Mouse (Mus musculus) heart, embryonic 14.5 days (tissue): Measurements from ENCODE around the gene Hdac11. TPM values are rescaled to one million over a fixed set of nuclear protein-coding genes. Genes with fewer than 3 reads are reported as not detected.

ENCODE experiments used
- ATAC-seq: fragments of 200-750 bp; cut with Nextera tagmentation; 2 replicates; pipeline ENCODE4 v1.8.0; 2017; ENCODE audit warnings: low read depth, moderate TSS enrichment; ENCODE audit not compliant: insufficient number of reproducible peaks, insufficient read depth, low FRiP score
- H3K27ac ChIP-seq, 2 experiments: fragments of 200-500 bp in 1 of 2; fragments of 300-500 bp in 1 of 2; sonication (generic) in 1 of 2; replicated peaks in 1 of 2; 2 replicates each; pipeline ENCODE4 v1.5.1; 2012 to 2014; ENCODE audit warnings: low read depth in 2 of 2, low read length in 2 of 2, control low read depth in 1 of 2, mild to moderate bottlenecking in 1 of 2, mixed read lengths in 1 of 2; ENCODE audit not compliant: control insufficient read depth in 1 of 2, insufficient read depth in 1 of 2
- H3K27me3 ChIP-seq: fragments of 300-500 bp; sonication (generic); 2 replicates; pipeline ENCODE4 v1.6.1; 2014; ENCODE audit warnings: mild to moderate bottlenecking, low read length, control low read depth; ENCODE audit not compliant: control insufficient read depth, insufficient read depth
- H3K36me3 ChIP-seq: fragments of 300-500 bp; sonication (generic); 2 replicates; pipeline ENCODE4 v1.6.1; 2014; ENCODE audit warnings: mild to moderate bottlenecking, control low read depth, low read length, mixed read lengths; ENCODE audit not compliant: control insufficient read depth, insufficient read depth
- H3K4me1 ChIP-seq, 2 experiments: fragments of 200-500 bp in 1 of 2; fragments of 300-500 bp in 1 of 2; sonication (generic) in 1 of 2; 2 replicates each; pipeline ENCODE4 v1.6.1; 2012 to 2014; ENCODE audit warnings: low read length in 2 of 2, control low read depth in 1 of 2, mixed read lengths in 1 of 2; ENCODE audit not compliant: control insufficient read depth in 2 of 2, insufficient read depth in 2 of 2
- H3K4me2 ChIP-seq: fragments of 300-500 bp; sonication (generic); 2 replicates; pipeline ENCODE4 v1.6.1; 2014; ENCODE audit warnings: mild to moderate bottlenecking, low read length
- H3K4me3 ChIP-seq, 2 experiments: fragments of 200-500 bp in 1 of 2; fragments of 300-500 bp in 1 of 2; sonication (generic) in 1 of 2; 2 replicates each; pipeline ENCODE4 v1.5.1; 2012 to 2014; ENCODE audit warnings: low read length in 2 of 2, mild to moderate bottlenecking in 2 of 2, control low read depth in 1 of 2, low read depth in 1 of 2, moderate library complexity in 1 of 2; ENCODE audit not compliant: control insufficient read depth in 1 of 2, insufficient read depth in 1 of 2
- H3K9ac ChIP-seq: fragments of 300-500 bp; sonication (generic); 2 replicates; pipeline ENCODE4 v1.6.1; 2014; ENCODE audit warnings: mild to moderate bottlenecking, low read length
- H3K9me3 ChIP-seq: fragments of 300-500 bp; sonication (generic); 2 replicates; pipeline ENCODE4 v1.6.1; 2016; ENCODE audit warnings: low read length, control low read depth; ENCODE audit not compliant: control insufficient read depth
- WGBS: fragments of 180-500 bp; shearing (Covaris S2); extraction: QIAGEN DNeasy Blood & Tissue Kit; methylation state at CpG from one replicate; pipeline ENCODE4 v1.1.7; 2014; 5-methylcytosine and 5-hydroxymethylcytosine counted together
- polyA plus RNA-seq: library from polyadenylated mRNA; unstranded; fragments of >200 nt; fragmentation: Nextera tagmentation; extraction: Ambion mirVana; gene quantifications from 2 replicates; pipeline ENCODE4 v1.2.1, GENCODE M21; 2014

The Hdac11 gene
- polyA plus RNA-seq, 1 experiment from 2014 or later = 11.4 TPM

DNA sequence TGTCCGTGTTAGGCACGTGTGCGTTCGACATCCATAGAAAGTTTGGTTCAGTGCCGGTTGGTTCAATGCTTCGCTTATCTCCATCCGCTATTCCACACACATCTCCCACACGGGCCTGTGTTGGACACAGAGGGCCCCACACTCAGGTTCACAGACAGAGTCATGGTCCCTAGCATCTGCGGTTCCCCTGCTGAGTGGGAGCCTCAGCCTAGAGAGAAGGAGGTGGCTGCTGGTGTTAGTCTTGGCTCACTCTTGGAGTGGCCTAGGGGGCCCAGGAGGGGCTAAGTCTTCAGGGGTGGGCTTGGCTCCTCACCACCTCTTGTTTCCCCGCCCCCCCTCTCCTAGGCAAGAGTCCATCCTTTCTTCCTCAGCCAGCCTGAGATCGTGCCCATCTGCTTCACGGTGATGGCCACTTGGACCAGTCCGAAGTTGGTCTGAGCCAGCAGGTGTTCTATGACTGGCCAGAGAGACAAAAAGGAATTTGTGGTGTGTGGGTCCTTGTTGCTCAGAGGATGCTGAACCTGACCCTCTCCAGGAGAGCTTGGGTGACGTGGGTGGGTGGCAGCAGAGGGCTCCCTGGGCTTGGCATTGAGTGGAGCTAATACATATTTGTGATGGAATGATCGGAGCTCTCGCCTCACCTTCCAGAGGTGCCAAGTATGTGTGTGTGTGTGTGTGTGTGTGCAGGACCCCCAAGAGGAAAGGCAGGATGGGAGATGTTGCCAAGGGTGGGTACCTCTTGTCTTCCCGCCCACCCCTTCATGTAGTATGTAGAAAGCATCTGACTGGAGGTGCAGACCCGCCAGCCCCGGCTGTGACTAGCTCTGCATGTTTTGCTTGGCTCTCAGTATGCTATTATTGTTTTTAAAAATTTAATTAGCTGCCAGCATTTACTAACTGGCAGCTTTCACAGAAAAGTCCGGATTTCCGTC lies 57.1 kb downstream of the Hdac11 start:
- peak overlapping the region; percentile 73 for H3K9ac ChIP-seq
- 0 out of 2 replicates have a peak, but pooled peaks cover 2% of the 10 kb centered on the region for H3K36me3 ChIP-seq
- peak overlapping the region; percentile 65 for H3K4me2 ChIP-seq
- H3K9me3 ChIP-seq = no peaks in the 10 kb centered on the region
- 0 out of 2 replicates have a peak, but pooled peaks cover 7% of the 10 kb centered on the region for H3K27me3 ChIP-seq
- peaks cover 52 to 58% of the 10 kb centered on the region in 2 experiments for H3K4me1 ChIP-seq
- H3K27ac ChIP-seq = peak overlapping the region; percentile 46 to 48; a peak in 2 of 4 replicates
- H3K4me3 ChIP-seq = peak overlapping the region; percentile 42 to 59
- no peak for ATAC-seq
- WGBS = 48% methylated on average over 21 of the region's 21 CpGs

DNA sequence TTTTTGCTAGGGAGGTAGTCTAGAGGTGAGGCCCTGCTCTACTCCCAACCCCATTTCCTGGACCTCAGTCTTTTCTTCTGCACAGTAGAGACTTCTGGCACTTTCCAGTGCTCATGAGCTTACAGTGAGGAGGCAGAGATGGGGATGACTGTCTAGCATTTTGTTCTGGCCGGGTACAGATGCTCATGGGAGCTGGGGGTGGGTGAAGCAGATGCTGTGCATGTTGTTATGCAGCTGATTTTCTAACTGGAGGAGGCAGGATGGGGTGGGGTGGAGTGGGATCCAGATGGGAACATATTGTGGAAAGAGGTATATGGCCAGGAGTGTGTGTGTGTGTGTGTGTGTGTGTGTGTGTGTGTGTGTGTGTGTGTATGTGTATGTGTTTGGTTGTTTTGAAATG lies 59.0 kb downstream of the Hdac11 start:
- peaks cover 37 to 44% of the 10 kb centered on the region in 2 experiments for H3K4me1 ChIP-seq
- no peak overlapping the region for H3K4me3 ChIP-seq
- no peaks in the 10 kb centered on the region for H3K9me3 ChIP-seq
- 0 out of 2 replicates have a peak, but pooled peaks cover 2% of the 10 kb centered on the region for H3K36me3 ChIP-seq
- peak overlapping the region; percentile 65 for H3K4me2 ChIP-seq
- peaks cover 7% of the 10 kb centered on the region; the same call in 1 of the 2 replicates for H3K27me3 ChIP-seq
- H3K9ac ChIP-seq = no peak overlapping the region
- 67% methylated on average over 1 of the region's 1 CpGs for WGBS
- H3K27ac ChIP-seq = no peak overlapping the region
- ATAC-seq = no peak

DNA sequence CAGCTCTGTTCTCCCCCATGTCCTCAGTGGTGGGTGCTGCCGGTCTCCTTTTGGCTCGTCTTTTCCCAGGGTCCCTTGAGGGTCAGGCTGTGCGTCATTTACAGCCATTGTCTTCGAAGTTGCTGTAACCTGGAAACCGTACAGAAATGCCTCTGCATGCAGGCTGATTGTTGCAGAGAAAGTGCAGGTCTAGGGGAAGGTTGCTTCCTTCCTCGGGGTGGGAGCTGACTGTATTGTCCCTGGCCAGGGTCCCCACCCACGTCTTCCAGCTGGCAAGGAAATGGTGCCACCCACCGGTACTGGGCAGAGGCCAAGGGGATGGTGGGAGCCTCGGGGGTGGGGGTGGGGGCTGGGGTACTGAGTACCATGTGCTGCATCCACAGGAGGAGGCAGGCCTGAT lies 62.0 kb downstream of the Hdac11 start:
- Histone ChIP-seq H3K4me3 (no peak overlapping the region), H3K36me3 (0 out of 2 replicates have a peak, but pooled peaks cover 2% of the 10 kb centered on the region), H3K27ac (no peak overlapping the region), H3K4me1 (peaks cover 13 to 20% of the 10 kb centered on the region in 2 experiments; a peak in 3 of 4 replicates), H3K4me2 (no peak overlapping the region), H3K9me3 (no peaks in the 10 kb centered on the region), H3K9ac (no peak overlapping the region), H3K27me3 (peaks cover 10% of the 10 kb centered on the region)
- WGBS = 41% methylated on average over 9 of the region's 9 CpGs
- ATAC-seq = no peak

DNA sequence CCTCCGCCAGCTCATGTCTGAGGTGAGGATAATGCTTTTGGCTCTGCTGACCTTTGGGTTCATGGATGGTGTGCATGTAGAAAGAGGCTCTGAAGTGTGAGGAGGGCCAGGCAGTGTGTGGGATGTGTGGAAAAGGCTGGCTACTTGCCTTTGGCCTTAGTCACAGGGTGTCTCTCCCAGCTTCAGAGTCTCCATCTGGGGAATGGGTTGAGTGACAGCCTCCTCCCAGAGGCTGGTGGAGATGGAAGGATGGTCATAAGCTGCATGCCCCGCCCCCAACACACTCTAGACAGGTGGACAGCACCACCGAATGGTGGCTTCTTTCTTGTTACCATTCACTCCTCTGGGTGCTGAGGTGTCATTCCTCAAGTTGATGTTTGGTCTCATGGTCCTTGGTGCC lies 62.4 kb downstream of the Hdac11 start:
- H3K36me3 ChIP-seq = 0 out of 2 replicates have a peak, but pooled peaks cover 2% of the 10 kb centered on the region
- H3K9ac ChIP-seq = no peak overlapping the region
- H3K27me3 ChIP-seq = peaks cover 14% of the 10 kb centered on the region
- H3K4me2 ChIP-seq = no peak overlapping the region
- peaks cover 10 to 23% of the 10 kb centered on the region in 2 experiments for H3K4me1 ChIP-seq
- no peaks in the 10 kb centered on the region for H3K9me3 ChIP-seq
- no peak overlapping the region for H3K27ac ChIP-seq
- no peak for ATAC-seq
- H3K4me3 ChIP-seq = no peak overlapping the region
- 72% methylated on average over 3 of the region's 3 CpGs for WGBS

DNA sequence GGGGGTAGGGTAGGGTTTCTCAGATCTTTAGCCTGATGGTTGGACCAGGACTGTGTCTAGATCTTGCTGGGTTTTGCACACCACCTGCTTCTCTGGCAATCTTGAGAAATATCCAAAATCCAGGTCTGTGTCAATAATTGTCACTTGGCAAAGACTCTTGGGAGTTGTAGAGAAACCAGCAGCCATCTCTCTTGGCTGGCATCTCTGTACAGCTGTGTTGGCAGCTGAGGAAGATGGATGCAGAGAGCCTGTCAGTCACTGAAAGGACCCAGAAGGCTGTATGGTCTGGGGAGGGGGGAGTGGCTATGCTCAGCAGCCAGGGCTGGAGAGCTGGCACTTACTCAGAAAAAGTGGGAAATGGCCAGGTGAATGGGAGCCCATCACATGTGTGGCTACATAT lies 63.6 kb downstream of the Hdac11 start:
- Histone ChIP-seq H3K4me3 (no peak overlapping the region), H3K36me3 (0 out of 2 replicates have a peak, but pooled peaks cover 2% of the 10 kb centered on the region), H3K27me3 (peaks cover 10% of the 10 kb centered on the region), H3K4me2 (no peak overlapping the region), H3K9me3 (no peaks in the 10 kb centered on the region), H3K9ac (no peak overlapping the region), H3K4me1 (peaks cover 13 to 30% of the 10 kb centered on the region in 2 experiments), H3K27ac (no peak overlapping the region)
- ATAC-seq = no peak

DNA sequence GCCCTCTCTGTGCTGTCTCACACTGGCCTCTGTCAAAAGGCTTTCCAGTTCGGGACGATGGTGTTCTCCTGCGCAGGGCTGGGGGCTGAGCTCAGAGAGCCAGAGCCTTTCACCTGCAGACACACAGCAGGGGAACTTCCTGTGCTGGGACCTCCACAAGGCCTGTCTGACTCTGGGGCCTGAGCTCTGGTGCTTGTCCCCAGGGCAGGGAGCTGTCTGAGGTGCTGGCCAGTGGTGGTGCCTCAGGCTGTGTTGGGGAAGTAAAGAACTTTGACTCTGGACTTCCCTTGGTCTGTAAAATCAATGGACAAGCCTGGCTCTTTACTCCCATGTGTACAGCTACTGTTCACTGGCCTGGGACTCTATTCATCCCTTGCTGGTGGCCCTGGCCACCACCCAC lies 64.6 kb downstream of the Hdac11 start:
- Histone ChIP-seq H3K4me3 (no peak overlapping the region), H3K4me2 (no peak overlapping the region), H3K9me3 (no peaks in the 10 kb centered on the region), H3K27me3 (peaks cover 7% of the 10 kb centered on the region), H3K9ac (no peak overlapping the region), H3K27ac (no peak overlapping the region), H3K36me3 (0 out of 2 replicates have a peak, but pooled peaks cover under 1% of the 10 kb centered on the region), H3K4me1 (peaks cover 13 to 32% of the 10 kb centered on the region in 2 experiments)
- WGBS = 3% methylated on average over 3 of the region's 3 CpGs
- no peak for ATAC-seq

DNA sequence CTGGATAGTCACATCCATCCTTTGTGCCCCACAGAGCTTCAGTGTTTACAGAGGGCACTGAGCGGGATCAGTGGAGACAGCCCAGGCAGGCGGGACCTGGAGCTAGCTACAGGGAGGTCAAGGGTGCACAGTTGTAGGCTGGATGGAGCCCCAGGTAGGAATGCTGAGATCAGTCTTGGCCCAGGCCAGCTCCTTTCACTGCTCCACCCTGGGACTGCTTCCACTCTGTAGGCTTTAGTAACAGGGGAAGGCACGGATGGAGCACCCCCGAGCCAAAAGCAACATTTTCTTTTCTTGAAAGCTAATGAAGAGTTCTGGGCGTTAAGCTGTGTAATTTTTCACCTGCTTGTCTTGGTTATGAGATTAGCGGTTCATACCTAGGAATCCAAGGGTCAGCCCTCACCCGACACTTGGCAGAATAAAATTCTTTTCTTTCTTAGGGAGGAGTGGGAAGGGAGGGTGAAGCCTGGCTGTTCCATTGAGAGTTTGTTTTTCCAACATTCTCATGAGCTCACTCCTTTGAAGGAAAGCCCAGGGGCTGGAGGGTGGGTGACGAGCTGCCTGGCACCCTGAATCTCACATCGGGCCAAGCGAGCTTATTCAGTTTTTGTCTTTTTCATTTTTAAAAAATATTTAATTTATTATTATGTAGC lies 66.4 kb downstream of the Hdac11 start:
- peaks cover 7% of the 10 kb centered on the region for H3K27me3 ChIP-seq
- 63% methylated on average over 10 of the region's 10 CpGs for WGBS

More for the DNA sequence above, 66.4 kb downstream of the Hdac11 start:
- Histone ChIP-seq H3K9ac (no peak overlapping the region), H3K4me1 (peaks cover 10 to 20% of the 10 kb centered on the region in 2 experiments; a peak in 3 of 4 replicates), H3K27ac (no peak overlapping the region), H3K4me3 (no peak overlapping the region), H3K36me3 (no peaks in the 10 kb centered on the region), H3K9me3 (no peaks in the 10 kb centered on the region), H3K4me2 (no peak overlapping the region)
- peak; percentile 26; the same call in 1 of the 2 replicates for ATAC-seq
